Mouse (Mus musculus): ENCODE measurements around the gene Cebpz.

The Cebpz gene

GRCm38 (mm10) chr17:78936466-78937228, at the start of gene Cebpz, which contains the start of gene Ndufaf7:
TSS of gene Cebpz (minus strand) at chr17:78937066.
TSS of gene Ndufaf7 (plus strand) at chr17:78937136.
- peak; percentile 97 for DNase-seq (ENCODE audit: low spot score)

- DNase-seq (ENCODE audit: low spot score): no peak
Observed at GRCm38 (mm10) chr17:78983736-78984135, 46.9 kb upstream of the Cebpz start.

DNA sequence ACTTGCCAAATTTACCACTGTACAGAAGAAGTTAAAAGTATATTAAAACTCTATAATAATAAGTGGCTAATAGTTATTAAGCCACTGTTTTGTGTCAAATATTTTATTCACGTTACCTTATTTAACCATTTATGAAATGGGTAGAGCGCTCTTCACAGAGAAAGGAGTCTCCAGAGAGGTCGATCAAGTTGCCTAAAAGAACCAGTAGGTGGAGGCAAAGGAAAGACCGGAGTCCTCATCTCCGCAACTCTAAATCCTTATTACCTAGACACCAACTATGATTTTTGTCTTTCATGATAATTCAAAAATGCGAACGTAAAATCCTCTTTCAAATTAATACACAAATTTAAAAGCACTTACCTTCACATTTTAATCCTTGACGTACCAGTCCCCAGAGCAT, 46.3 kb upstream of the Cebpz start:
- no peak for DNase-seq (ENCODE audit: low spot score)

GRCm38 (mm10) chr17:78968500-78968899, 31.6 kb upstream of the Cebpz start:
- no peak for DNase-seq (ENCODE audit: low spot score)

DNA sequence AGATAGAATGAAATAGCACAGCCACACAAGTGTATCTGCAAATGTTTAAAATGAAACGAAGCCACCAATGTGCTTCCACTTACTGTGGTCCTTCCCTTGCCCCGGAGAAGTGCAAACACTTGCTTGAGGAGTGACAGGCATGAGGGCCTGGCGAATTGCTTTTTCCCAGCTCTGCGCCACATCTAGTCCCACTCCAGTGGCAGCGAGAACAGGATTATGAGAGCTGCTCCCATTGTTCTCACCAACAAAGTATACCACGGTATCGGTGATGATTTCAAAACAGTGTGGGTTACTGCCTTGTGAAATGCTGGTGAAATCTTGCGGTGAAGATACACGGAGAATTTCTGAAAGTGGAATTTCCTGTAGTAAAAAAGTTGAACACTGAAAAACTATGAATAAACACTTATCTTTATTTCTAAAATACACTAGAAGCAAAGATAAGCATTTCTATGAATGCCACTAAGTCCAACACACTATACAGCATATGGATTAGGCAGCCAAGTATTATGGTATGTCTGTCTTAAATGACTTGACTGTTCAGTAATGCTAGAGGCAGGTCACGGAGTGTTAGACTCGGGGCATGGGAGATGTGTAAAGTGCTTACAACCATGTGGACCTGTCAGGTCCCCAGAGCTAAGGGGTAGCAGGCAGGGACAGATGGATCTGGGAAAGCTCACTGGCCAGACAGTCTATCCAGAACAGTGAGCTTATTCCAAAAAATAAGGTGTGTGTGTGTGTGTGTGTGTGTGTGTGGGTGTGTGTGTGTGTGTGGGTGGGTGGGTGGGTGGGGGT, 29.4 kb upstream of the Cebpz start:
- DNase-seq (ENCODE audit: low spot score): no peak

DNA sequence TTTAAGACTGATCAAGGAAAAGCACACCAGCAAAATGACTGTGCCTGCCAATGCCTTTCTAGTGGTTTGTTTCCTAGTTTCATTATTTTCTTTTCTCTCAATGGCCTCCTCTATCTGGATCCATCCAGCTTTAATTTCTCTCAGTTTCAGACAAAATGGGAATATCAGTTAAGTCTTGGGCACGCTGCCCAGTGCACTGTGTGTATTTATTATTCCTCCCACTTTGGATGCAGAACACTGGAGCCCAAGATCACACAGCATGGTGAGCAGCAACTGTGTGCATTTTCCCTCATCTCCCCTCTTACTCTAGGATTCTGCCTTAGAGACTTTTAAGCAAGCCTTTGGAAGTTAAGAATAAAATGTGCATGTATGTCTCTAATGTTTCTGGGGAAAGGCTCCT, 27.5 kb upstream of the Cebpz start:
- DNase-seq (ENCODE audit: low spot score): no peak

- DNase-seq (ENCODE audit: low spot score): no peak
Observed at GRCm38 (mm10) chr17:78959473-78959872, 22.6 kb upstream of the Cebpz start.

- no peak for DNase-seq (ENCODE audit: low spot score)
Observed at GRCm38 (mm10) chr17:78953240-78953639, 16.4 kb upstream of the Cebpz start.

GRCm38 (mm10) chr17:78952070-78952469, 15.2 kb upstream of the Cebpz start:
- DNase-seq (ENCODE audit: low spot score): no peak

DNA sequence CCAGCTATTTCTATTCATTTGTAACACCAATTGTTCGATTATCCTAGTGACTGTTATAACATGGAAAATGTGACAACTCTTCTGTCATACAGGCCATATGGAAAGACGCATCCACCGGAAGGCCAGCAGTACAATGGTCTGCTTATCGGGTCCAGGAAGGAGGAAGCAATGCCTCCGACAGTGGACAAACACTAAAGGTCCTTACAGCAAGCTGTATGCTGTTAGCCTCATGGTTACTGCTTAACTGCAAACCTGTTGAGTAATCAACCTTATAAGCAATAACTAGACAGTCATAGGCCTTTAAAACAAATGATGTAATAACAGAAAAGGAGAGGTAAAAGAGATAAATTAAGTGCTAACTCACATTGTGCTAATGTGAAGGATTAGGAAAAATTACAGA, 14.4 kb upstream of the Cebpz start:
- no peak for DNase-seq (ENCODE audit: low spot score)

DNA sequence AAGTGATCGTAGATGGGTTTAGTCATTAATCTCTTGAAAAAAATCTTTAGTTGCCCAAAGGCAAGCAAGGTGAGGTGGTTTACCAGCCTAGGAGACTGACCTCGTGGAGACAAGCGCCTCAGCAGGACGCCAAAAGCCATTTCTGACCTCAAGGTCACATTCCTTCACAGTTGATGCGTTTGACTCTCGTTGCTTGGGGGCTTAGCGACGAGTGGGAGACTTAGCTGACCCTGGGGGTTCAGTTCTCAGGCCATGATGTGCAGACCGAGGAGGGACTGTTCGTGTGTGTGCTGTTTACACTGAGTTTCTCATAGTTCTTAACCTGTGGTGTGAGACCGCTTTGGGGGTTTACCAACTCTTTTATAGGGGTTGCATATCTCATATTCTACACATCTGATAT, 5.7 kb upstream of the Cebpz start:
- DNase-seq (ENCODE audit: low spot score): no peak

DNA sequence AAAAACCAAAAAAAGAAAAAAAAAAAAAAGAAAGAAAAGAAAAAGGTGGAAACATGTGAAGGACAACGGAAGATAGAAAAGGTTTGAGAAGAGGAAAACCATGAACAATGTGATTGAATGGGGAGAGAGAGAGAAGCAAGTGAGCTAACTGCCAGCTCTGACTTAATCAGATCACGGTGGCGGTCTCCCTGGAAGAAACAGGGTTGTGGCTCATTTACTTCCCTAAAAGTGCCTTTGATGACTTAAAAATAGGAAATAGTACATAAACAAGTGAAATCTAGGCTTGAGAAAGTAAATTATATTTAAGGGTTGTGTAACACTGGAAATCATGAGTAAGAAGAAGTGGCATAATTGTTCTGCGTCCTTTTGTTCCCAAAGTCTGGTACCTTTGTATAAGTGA, 2.1 kb upstream of the Cebpz start:
- DNase-seq (ENCODE audit: low spot score): no peak

- peak; percentile 6 for DNase-seq (ENCODE audit: low spot score)
Observed at GRCm38 (mm10) chr17:78937229-78937853, 475 bp upstream of the Cebpz start.

GRCm38 (mm10) chr17:78935857-78936256, 1.0 kb downstream of the Cebpz start:
- no peak for DNase-seq (ENCODE audit: low spot score)

- no peak for DNase-seq (ENCODE audit: low spot score)
Observed at GRCm38 (mm10) chr17:78917696-78918095, 19.2 kb downstream of the Cebpz start.

- DNase-seq (ENCODE audit: low spot score): no peak
Observed at GRCm38 (mm10) chr17:78916899-78917298, 20.0 kb downstream of the Cebpz start.

- DNase-seq (ENCODE audit: low spot score): peak; percentile 85
Observed at GRCm38 (mm10) chr17:78916369-78916813, 20.5 kb downstream of the Cebpz start, which contains the start of gene Cebpzos. TSS of gene Cebpzos (plus strand) at chr17:78916500.

DNA sequence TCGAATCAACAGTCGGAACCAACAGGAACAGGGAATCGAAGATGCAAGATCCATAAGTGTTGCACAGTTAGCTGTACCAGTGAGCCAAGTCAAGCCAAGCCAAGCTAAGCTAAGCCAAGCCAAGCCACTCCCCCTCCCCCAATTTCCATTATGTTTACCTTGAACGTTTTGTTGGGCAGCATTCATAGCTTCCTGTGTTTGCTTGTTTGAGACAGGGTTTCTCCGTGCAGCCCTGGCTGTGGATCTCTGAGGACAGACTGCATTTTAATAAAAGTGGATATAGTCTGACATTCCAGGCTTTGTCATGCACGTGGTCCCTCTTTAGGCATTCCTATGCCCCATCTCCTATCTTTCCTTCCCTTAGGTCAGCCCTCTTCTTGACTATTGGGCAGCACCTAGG, 21.1 kb downstream of the Cebpz start:
- DNase-seq (ENCODE audit: low spot score): no peak

GRCm38 (mm10) chr17:78913921-78914320, 22.9 kb downstream of the Cebpz start:
- no peak for DNase-seq (ENCODE audit: low spot score)

- no peak for DNase-seq (ENCODE audit: low spot score)
Observed at GRCm38 (mm10) chr17:78912861-78913281, 24.0 kb downstream of the Cebpz start.

DNA sequence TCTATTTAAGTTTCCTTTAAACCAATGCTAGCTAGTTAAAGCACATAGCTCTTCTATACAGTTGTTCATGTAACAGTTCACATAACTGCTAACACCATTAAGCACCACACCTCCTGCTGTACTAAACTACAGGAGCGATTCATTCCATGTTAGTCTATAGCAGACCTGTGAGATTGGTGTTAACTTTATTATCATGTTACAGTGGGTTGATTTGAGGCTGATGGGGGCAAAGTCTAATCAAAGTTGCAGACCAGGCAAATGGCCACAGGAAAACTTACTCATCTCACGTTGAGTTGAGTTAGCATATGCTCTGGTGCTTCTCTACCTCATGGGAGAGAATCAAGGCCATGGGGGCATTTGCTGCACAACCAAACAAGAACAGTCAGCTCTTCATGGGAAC, 27.5 kb downstream of the Cebpz start:
- no peak for DNase-seq (ENCODE audit: low spot score)

GRCm38 (mm10) chr17:78906892-78907291, 30.0 kb downstream of the Cebpz start, which contains the start of gene Sult6b1:
TSS of gene Sult6b1 (minus strand) at chr17:78906992.
- no peak for DNase-seq (ENCODE audit: low spot score)

DNA sequence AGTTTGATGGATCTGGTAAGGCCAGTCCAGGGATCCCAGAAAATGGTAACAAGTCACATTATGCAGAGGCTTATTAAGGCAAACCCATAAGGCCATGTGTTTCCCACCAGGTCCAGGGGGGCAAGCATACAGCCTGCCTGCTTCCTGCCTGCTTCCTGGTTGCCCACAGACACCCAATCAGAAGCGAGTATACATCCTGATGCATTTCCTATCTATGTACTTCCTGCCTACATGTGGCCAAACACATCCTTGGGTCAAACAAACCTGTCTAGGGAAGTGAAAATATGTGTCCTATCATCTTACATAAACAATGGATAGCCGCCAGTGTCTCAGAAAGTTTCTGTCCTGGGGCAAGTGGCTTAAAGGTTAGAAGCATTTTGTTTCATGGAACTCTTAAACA, 33.7 kb downstream of the Cebpz start:
- no peak for DNase-seq (ENCODE audit: low spot score)
